Comparison of ENCODE assay signal across 8 mouse cellular contexts in the genomic region with DNA sequence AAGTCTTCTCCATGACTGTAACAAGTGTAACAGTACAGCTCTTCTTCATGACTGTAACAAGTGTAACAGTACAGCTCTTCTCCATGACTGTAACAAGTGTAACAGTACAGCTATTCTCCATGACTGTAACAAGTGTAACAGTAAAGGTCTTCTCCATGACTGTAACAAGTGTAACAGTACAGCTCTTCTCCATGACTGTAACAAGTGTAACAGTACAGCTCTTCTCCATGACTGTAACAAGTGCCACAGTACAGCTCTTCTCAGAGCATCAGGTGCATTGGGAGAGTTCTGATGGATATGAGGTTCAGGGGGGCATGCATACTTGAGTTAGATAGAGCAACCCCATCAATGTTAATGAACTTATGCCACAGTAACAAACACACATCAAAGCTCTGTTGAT. TPM values are rescaled to one million over a fixed set of nuclear protein-coding genes. Genes with fewer than 3 reads are reported as not detected.
DNase-seq lines count a peak whose midpoint lies in the region; ATAC-seq lines count a peak whose summit lies in the region.
"Not testable (repeated sequence)": the region's sequence is repeated elsewhere in the genome, so short reads cannot be mapped to it uniquely, and the experiment has no call there.
"Had no signal": no experiment of that assay in that cellular context is flagged by ENCODE, and none has a peak within 500 bp of the region (broad histone marks: within the 10 kb centered on the region; RNA-seq: fewer than 3 reads in every experiment).

No protein-coding gene starts in this region.

- not testable (repeated sequence) for H3K9me3 ChIP-seq in limb, embryonic 11.5 days (ENCODE audit: control insufficient read depth, low read length)

- peak; percentile 59; the same call in 1 of the 2 replicates for ATAC-seq in erythroid progenitor cell, adult 5-6 weeks (replicated peaks; ENCODE audit: low FRiP score, poor library complexity, severe bottlenecking)
- ATAC-seq in limb, embryonic 11.5 days (ENCODE audit: insufficient number of reproducible peaks, low FRiP score, low TSS enrichment, low read depth), result not testable (repeated sequence)
- ATAC-seq in megakaryocyte-erythroid progenitor cell, adult 5-6 weeks (replicated peaks; ENCODE audit: low FRiP score, low TSS enrichment, poor library complexity, severe bottlenecking), result 0 out of 2 replicates have a peak, but pooled peaks have one; percentile 37

- H3K4me3 ChIP-seq in limb, embryonic 11.5 days (ENCODE audit: low read depth, low read length), result not testable (repeated sequence)

- DNase-seq in limb, embryonic 11.5 days (ENCODE audit: low spot score), result peak; percentile 10
- DNase-seq in naive thymus-derived CD4-positive, alpha-beta T cell, adult 2 months (ENCODE audit: low read depth), result peak; percentile 4
- peak; percentile 1 for DNase-seq in splenic B cell, adult 2 months (ENCODE audit: low read depth, low spot score)

- H3K36me3 ChIP-seq in limb, embryonic 11.5 days (ENCODE audit: control insufficient read depth, insufficient read depth, low read length); splenic B cell, adult 2 months (ENCODE audit: control insufficient read depth, insufficient read depth, low read length, poor library complexity, severe bottlenecking): not testable (repeated sequence)

- H3K27me3 ChIP-seq in limb, embryonic 11.5 days (ENCODE audit: control insufficient read depth, insufficient read depth, low read length); splenic B cell, adult 2 months (ENCODE audit: control insufficient read depth, insufficient read depth, low read length, poor library complexity, severe bottlenecking): not testable (repeated sequence)

- H3K4me2 ChIP-seq in limb, embryonic 11.5 days (ENCODE audit: low read depth, severe bottlenecking), result not testable (repeated sequence)

- not testable (repeated sequence) for H3K4me1 ChIP-seq in limb, embryonic 11.5 days (ENCODE audit: control insufficient read depth, insufficient read depth, low read length)

- H3K27ac ChIP-seq in limb, embryonic 11.5 days (replicated peaks; ENCODE audit: low read depth, low read length), result not testable (repeated sequence)

- H3K9ac ChIP-seq in limb, embryonic 11.5 days (ENCODE audit: low read length), result not testable (repeated sequence)

RNA-seq across cellular contexts. Expression of a gene that starts 22.4 kb away (rescaled TPM):
- total RNA-seq in erythroid progenitor cell, adult 5-6 weeks (2015; ENCODE audit: low replicate concordance), result not detected in 2 replicates
- not detected in 2 replicates for total RNA-seq in erythroid progenitor cell, adult 5-6 weeks (2017; ENCODE audit: low replicate concordance)
- polyA plus RNA-seq in limb, embryonic 11.5 days (2014; fragmentation: Nextera tagmentation; extraction: Ambion mirVana), result 12.0 and 12.2 TPM in 2 replicates
- not detected in 2 replicates for total RNA-seq in megakaryocyte-erythroid progenitor cell, adult 5-6 weeks (2014; fragmentation: Nextera tagmentation)
- total RNA-seq in megakaryocyte-erythroid progenitor cell, adult 5-6 weeks (2017), result not detected in 2 replicates
- polyA plus RNA-seq: activated CD4-positive, CD25-positive, alpha-beta regulatory T cell, adult 4 months; G1E; Patski had no signal
